Mouse (Mus musculus): ENCODE measurements around the gene Necab2. TPM values are rescaled to one million over a fixed set of nuclear protein-coding genes. Genes with fewer than 3 reads are reported as not detected.
A peak's percentile ranks its signal among the peaks of the same experiment; 100 is the strongest.

Gene Necab2
- polyA plus RNA-seq, 1 experiment from 2014 or later: 1.1 TPM

DNA sequence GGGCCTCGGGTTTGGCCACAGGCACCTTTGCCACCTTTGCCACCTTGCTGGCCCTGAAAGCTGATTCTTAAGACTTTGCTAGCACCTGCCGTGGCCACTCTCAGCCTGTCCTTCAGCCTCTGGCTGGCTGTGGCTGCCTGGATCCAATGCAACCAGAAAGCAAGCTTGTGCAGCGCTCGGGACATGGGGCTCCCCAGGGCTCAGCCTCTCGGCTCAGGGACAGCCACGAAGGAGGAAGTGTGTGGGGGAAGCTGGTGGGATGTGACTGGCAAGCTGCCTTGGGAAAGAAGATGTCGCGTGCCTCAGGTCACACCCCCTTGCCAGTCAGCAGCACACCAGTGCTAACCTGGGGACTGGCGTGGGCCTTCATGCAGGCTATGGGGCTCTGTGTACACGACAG, 21.8 kb upstream of the Necab2 start:
- DNase-seq (ENCODE audit: low spot score): no peak
- Histone ChIP-seq H3K27ac (ENCODE audit: low read depth, low read length) (peak overlapping the region; percentile 55), H3K27me3 (replicated peaks; ENCODE audit: control insufficient read depth, insufficient read depth, low read length) (no peaks in the 10 kb centered on the region), H3K9ac (ENCODE audit: low read depth, low read length) (no peak overlapping the region), H3K9me3 (ENCODE audit: control insufficient read depth, low read length) (no peaks in the 10 kb centered on the region), H3K36me3 (ENCODE audit: control insufficient read depth, insufficient read depth, low read length) (no peaks in the 10 kb centered on the region), H3K4me1 (replicated peaks; ENCODE audit: control insufficient read depth, insufficient read depth, low read length) (peaks cover 35% of the 10 kb centered on the region), H3K4me3 (ENCODE audit: low read depth, low read length) (no peak overlapping the region), H3K4me2 (no peak overlapping the region; the same call in 1 of the 2 replicates)
- no peak for ATAC-seq (replicated peaks; ENCODE audit: low FRiP score)
- 53% methylated on average over 10 of the region's 10 CpGs for WGBS

DNA sequence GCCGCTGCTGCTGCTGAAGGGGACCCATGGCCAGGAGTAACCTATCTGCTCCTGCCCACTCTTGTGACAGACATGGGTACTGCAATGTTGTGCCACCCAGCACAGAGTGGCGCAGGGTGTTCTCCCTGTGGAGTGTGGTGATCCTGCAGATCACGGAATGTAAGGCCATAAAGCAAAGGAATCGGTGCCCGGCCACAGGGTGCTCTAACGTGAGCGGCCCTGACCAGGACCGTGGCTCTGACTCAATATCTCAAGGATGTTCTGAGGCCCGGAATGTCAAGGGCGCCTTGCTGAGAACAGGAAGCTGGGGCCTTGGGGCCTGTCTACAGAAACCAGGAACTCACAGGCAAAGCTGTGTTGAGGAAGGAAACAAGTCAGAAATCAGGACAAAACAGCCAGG, 21.0 kb upstream of the Necab2 start:
- H3K4me3 ChIP-seq (ENCODE audit: low read depth, low read length): no peak overlapping the region
- H3K27me3 ChIP-seq (replicated peaks; ENCODE audit: control insufficient read depth, insufficient read depth, low read length): no peaks in the 10 kb centered on the region
- 0 out of 2 replicates have a peak, but pooled peaks have one; percentile 15 for ATAC-seq (replicated peaks; ENCODE audit: low FRiP score)
- H3K4me1 ChIP-seq (replicated peaks; ENCODE audit: control insufficient read depth, insufficient read depth, low read length): peaks cover 35% of the 10 kb centered on the region
- H3K4me2 ChIP-seq: no peak overlapping the region
- no peaks in the 10 kb centered on the region for H3K9me3 ChIP-seq (ENCODE audit: control insufficient read depth, low read length)
- no peak overlapping the region for H3K9ac ChIP-seq (ENCODE audit: low read depth, low read length)
- WGBS: 58% methylated on average over 10 of the region's 10 CpGs
- peak overlapping the region; percentile 55; the same call in 1 of the 2 replicates for H3K27ac ChIP-seq (ENCODE audit: low read depth, low read length)
- no peaks in the 10 kb centered on the region for H3K36me3 ChIP-seq (ENCODE audit: control insufficient read depth, insufficient read depth, low read length)
- no peak for DNase-seq (ENCODE audit: low spot score)

DNA sequence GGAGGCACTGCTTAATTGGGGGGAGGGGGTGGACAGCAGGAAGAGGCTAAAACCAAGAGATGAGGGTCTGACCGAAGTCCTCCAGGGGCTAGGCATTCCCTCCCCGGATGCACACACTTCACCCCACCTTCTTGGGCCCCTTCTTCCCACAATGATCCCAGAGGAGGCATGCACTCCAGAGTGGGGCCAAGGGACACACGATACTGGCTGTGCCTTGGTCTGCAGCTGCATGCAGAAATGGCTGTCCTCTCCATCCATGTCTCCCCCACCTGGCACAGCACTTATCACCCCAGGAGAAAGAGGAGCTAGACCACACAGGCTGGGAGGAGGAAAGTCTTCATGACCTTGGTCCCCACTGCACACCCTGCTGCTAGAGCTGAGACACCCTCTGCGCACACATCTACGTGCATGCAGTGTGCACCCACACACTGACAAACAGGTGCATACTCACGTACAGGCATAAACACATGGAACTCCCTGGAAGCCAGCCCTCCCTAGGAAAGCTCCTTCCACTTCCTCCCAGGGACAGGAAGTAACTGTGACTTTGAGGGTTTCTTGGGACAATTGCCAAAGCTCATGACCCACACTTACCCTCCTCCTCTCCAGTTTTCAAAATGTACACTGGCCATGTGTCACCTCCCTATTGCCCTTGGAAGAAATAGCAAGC, 20.3 kb upstream of the Necab2 start:
- H3K9me3 ChIP-seq (ENCODE audit: control insufficient read depth, low read length): no peaks in the 10 kb centered on the region
- WGBS: 67% methylated on average over 6 of the region's 6 CpGs
- ATAC-seq (replicated peaks; ENCODE audit: low FRiP score) (no peak), DNase-seq (ENCODE audit: low spot score) (no peak)
- no peak overlapping the region for H3K4me3 ChIP-seq (ENCODE audit: low read depth, low read length)
- no peak overlapping the region for H3K4me2 ChIP-seq
- no peaks in the 10 kb centered on the region for H3K27me3 ChIP-seq (replicated peaks; ENCODE audit: control insufficient read depth, insufficient read depth, low read length)
- peaks cover 32% of the 10 kb centered on the region for H3K4me1 ChIP-seq (replicated peaks; ENCODE audit: control insufficient read depth, insufficient read depth, low read length)
- no peak overlapping the region for H3K9ac ChIP-seq (ENCODE audit: low read depth, low read length)
- H3K36me3 ChIP-seq (ENCODE audit: control insufficient read depth, insufficient read depth, low read length): no peaks in the 10 kb centered on the region
- H3K27ac ChIP-seq (ENCODE audit: low read depth, low read length): peak overlapping the region; percentile 21; the same call in 1 of the 2 replicates

DNA sequence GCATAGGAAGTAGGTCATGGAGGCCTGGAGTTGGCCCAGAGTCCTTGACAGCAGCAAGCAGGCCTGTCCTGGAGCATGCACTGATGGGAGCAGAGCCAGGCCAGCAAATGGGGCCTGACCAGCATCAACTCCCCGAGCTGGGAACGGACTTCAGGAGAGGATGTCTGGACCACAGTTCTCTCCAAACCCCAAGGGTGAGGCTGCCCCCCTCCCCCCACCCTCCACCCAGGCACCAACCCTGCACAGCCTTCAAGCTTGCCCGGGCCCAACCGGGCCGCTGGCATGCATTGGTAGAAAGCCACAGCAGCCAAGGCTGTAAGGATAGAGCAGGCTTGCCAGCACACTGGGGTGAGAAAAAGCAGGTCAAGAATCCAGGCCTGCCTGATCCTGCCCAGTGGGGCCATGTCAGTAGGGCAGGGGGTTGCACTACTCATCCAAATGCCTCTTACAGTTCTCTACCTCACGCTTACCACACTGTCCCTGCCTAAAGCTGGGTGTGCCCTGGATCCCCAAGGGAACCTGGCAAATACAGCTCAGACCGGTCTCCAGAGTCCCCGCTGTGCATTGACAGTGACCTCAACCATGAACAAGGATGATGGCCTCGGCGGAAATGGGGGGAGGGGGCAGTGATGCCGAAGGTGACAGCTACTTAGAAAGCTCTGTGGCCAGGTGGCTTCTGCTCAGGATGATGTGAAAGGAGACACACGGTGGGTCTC, 18.7 kb upstream of the Necab2 start:
- 73% methylated on average over 12 of the region's 12 CpGs for WGBS
- H3K4me1 ChIP-seq (replicated peaks; ENCODE audit: control insufficient read depth, insufficient read depth, low read length): peaks cover 29% of the 10 kb centered on the region

DNA sequence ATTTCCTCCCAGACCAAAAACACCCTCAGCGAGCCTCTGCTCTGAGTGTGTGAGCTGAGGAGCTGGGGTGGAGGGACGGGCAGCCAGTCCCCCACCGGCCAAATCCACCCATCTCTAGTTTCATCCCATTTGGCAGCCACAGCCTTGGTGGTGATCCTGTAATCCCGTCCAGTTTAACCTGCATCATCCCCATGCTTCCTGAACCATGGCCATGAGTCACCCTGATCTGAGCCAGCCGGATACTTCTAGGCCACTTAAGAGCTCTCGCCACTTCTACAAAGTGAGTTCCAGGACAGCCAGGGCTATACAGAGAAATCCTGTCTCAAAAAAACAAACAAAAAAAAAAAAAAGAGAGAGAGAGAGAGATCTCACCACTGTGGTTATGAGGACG, 18.2 kb upstream of the Necab2 start:
- Histone ChIP-seq H3K36me3 (ENCODE audit: control insufficient read depth, insufficient read depth, low read length) (no peaks in the 10 kb centered on the region), H3K4me3 (ENCODE audit: low read depth, low read length) (no peak overlapping the region), H3K9ac (ENCODE audit: low read depth, low read length) (no peak overlapping the region), H3K4me1 (replicated peaks; ENCODE audit: control insufficient read depth, insufficient read depth, low read length) (peaks cover 29% of the 10 kb centered on the region), H3K9me3 (ENCODE audit: control insufficient read depth, low read length) (no peaks in the 10 kb centered on the region), H3K4me2 (no peak overlapping the region), H3K27me3 (replicated peaks; ENCODE audit: control insufficient read depth, insufficient read depth, low read length) (no peaks in the 10 kb centered on the region), H3K27ac (ENCODE audit: low read depth, low read length) (no peak overlapping the region)
- WGBS: 71% methylated on average over 7 of the region's 7 CpGs
- ATAC-seq (replicated peaks; ENCODE audit: low FRiP score) (no peak), DNase-seq (ENCODE audit: low spot score) (no peak)

More for the DNA sequence above, 18.7 kb upstream of the Necab2 start:
- Histone ChIP-seq H3K27me3 (replicated peaks; ENCODE audit: control insufficient read depth, insufficient read depth, low read length) (no peaks in the 10 kb centered on the region), H3K27ac (ENCODE audit: low read depth, low read length) (no peak overlapping the region), H3K4me2 (no peak overlapping the region), H3K9me3 (ENCODE audit: control insufficient read depth, low read length) (no peaks in the 10 kb centered on the region), H3K4me3 (ENCODE audit: low read depth, low read length) (no peak overlapping the region), H3K9ac (ENCODE audit: low read depth, low read length) (no peak overlapping the region), H3K36me3 (ENCODE audit: control insufficient read depth, insufficient read depth, low read length) (no peaks in the 10 kb centered on the region)
- DNase-seq (ENCODE audit: low spot score) (no peak), ATAC-seq (replicated peaks; ENCODE audit: low FRiP score) (no peak)

DNA sequence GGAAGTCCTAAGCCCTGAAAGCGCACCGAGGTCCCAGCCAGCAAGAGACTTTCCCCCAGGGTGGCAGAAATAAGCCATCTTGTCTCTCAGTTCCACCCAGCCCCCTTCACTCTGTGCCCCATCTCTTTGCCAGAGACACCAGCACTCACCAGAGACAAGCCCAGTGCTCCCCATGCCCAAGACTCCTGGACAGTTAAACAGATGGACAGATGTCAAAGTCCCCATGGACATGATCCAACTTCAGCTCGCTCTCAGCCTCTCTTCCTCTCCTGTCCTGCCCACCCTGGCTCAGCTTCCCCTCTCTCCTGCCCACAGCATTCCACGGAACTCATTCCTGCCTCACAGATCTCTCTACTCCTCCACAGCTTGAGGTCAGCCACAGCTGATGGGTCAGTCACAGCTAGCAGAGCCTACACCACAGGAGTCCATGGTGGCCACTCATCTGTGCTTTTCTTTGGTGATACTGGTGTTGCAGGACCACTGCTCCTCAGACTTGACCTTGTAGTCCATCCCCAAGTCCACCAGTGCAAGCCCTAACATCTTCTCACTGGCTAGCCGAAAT, 17.7 kb upstream of the Necab2 start:
- Histone ChIP-seq H3K4me2 (no peak overlapping the region), H3K4me3 (ENCODE audit: low read depth, low read length) (no peak overlapping the region), H3K9ac (ENCODE audit: low read depth, low read length) (no peak overlapping the region), H3K27ac (ENCODE audit: low read depth, low read length) (no peak overlapping the region), H3K36me3 (ENCODE audit: control insufficient read depth, insufficient read depth, low read length) (no peaks in the 10 kb centered on the region), H3K27me3 (replicated peaks; ENCODE audit: control insufficient read depth, insufficient read depth, low read length) (no peaks in the 10 kb centered on the region), H3K9me3 (ENCODE audit: control insufficient read depth, low read length) (no peaks in the 10 kb centered on the region), H3K4me1 (replicated peaks; ENCODE audit: control insufficient read depth, insufficient read depth, low read length) (peaks cover 26% of the 10 kb centered on the region)
- DNase-seq (ENCODE audit: low spot score): no peak
- no peak for ATAC-seq (replicated peaks; ENCODE audit: low FRiP score)
- 68% methylated on average over 5 of the region's 5 CpGs for WGBS

DNA sequence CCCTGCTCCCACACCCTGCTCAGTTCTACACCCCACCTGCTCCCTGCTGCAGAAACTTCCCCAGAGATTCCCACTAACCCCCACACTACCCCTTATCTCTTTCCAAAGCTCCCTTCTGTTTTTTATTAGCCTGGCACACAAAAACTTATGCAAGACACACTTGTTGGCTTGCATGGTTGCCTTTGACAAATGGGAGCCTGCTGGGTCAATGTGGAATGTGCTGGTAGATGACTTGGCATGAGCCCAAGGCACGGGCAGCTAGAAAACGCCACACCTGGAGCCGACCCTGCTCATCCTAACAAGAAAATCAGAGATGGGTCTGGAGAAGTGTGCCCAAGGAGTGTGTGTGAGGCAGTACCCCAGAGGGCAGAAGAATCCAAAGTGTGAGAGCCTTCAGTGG, 17.0 kb upstream of the Necab2 start:
- no peaks in the 10 kb centered on the region for H3K9me3 ChIP-seq (ENCODE audit: control insufficient read depth, low read length)
- H3K4me2 ChIP-seq: no peak overlapping the region
- DNase-seq (ENCODE audit: low spot score) (no peak), ATAC-seq (replicated peaks; ENCODE audit: low FRiP score) (no peak)
- H3K9ac ChIP-seq (ENCODE audit: low read depth, low read length): no peak overlapping the region
- H3K27me3 ChIP-seq (replicated peaks; ENCODE audit: control insufficient read depth, insufficient read depth, low read length): no peaks in the 10 kb centered on the region
- WGBS: 84% methylated on average over 3 of the region's 3 CpGs
- H3K27ac ChIP-seq (ENCODE audit: low read depth, low read length): peak overlapping the region; percentile 15; the same call in 1 of the 2 replicates
- H3K4me3 ChIP-seq (ENCODE audit: low read depth, low read length): no peak overlapping the region
- peaks cover 19% of the 10 kb centered on the region for H3K4me1 ChIP-seq (replicated peaks; ENCODE audit: control insufficient read depth, insufficient read depth, low read length)
- no peaks in the 10 kb centered on the region for H3K36me3 ChIP-seq (ENCODE audit: control insufficient read depth, insufficient read depth, low read length)

DNA sequence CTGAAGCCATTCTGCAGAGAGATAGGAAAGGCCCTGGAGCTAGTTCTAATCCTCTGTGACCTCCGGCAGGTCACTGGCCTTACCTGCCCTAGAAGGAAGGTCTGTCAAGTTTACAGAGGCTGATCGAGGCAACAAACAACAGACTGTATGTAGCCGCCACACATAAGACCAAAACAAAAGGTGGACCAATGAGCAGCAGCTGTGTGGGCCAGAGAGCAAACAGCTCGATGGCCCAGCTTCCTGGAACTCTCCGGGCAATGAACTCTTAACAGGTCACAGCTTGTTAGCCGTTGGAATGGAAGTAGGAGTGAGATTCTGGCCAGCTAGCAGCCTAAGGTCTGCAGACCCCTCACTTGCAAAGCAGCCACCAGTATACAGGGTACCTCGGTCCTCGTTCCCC, 16.3 kb upstream of the Necab2 start:
- Histone ChIP-seq H3K4me2 (no peak overlapping the region), H3K27ac (ENCODE audit: low read depth, low read length) (peak overlapping the region; percentile 15; the same call in 1 of the 2 replicates), H3K27me3 (replicated peaks; ENCODE audit: control insufficient read depth, insufficient read depth, low read length) (no peaks in the 10 kb centered on the region), H3K36me3 (ENCODE audit: control insufficient read depth, insufficient read depth, low read length) (no peaks in the 10 kb centered on the region), H3K4me1 (replicated peaks; ENCODE audit: control insufficient read depth, insufficient read depth, low read length) (peaks cover 17% of the 10 kb centered on the region), H3K9me3 (ENCODE audit: control insufficient read depth, low read length) (no peaks in the 10 kb centered on the region), H3K4me3 (ENCODE audit: low read depth, low read length) (no peak overlapping the region), H3K9ac (ENCODE audit: low read depth, low read length) (no peak overlapping the region)
- ATAC-seq (replicated peaks; ENCODE audit: low FRiP score): no peak
- no peak for DNase-seq (ENCODE audit: low spot score)
- WGBS: 70% methylated on average over 8 of the region's 8 CpGs

All from liver, embryonic 11.5 days (tissue).